Mouse (Mus musculus): ENCODE results near the gene Fbxo28.

DNA sequence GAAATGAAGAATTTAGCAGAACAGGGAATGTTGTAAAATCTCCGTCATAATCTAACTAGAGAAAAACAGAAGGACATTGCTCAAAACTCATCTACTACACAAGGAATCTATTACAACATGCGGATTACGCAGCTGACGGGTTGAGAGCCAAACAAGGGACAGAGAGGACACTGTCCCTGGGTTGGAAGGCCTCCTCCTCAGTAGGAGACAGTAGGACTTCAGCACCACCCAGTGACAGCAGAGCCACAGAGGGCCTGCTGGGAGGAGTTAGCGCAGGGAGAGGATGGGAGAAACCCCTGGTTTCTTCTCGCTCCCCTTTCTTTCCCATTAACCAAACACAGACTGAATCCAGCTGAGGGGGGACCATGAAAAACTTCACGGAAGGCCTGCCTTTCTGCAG is 53.6 kb downstream of the Fbxo28 start:
- TF ChIP-seq CTCF (IDR thresholded peaks at IDR 0.05; ENCODE audit: insufficient read depth, low read length) (no peak), POLR2A (IDR thresholded peaks at IDR 0.05; ENCODE audit: borderline replicate concordance, extremely low read depth, low read depth, low read length) (no peak)
